Mouse (Mus musculus) adrenal gland, postnatal 10 days (tissue): ENCODE results near the gene Slc46a1. TPM values are rescaled to one million over a fixed set of nuclear protein-coding genes. Genes with fewer than 3 reads are reported as not detected.

Experiments
- DNase-seq: peaks from one replicate; pipeline ENCODE4 v3.0.0; 2021; ENCODE audit warnings: mixed read lengths
- total RNA-seq, 2 experiments: library from RNA; stranded (reverse); gene quantifications; 2 replicates each; pipeline ENCODE4 v1.2.3; 2021

Gene Slc46a1
- total RNA-seq, 2 experiments from 2014 or later: 13.2 to 14.8 TPM

GRCm38 (mm10) chr11:78501529-78501928, 36.0 kb downstream of the Slc46a1 start:
- no peak for DNase-seq

- no peak for DNase-seq
Observed at GRCm38 (mm10) chr11:78502909-78503650, 37.6 kb downstream of the Slc46a1 start, which contains the start of gene Sebox. Gene Sebox (plus strand): TSS chr11:78503447.

GRCm38 (mm10) chr11:78505430-78505829, 39.9 kb downstream of the Slc46a1 start:
- DNase-seq: no peak

- DNase-seq: no peak
Observed at GRCm38 (mm10) chr11:78509148-78509547, 43.7 kb downstream of the Slc46a1 start.

- peak; percentile 94 for DNase-seq
Observed at GRCm38 (mm10) chr11:78512025-78512957, 46.8 kb downstream of the Slc46a1 start, which contains the start of the genes Tmem199 and Poldip2. Gene Tmem199 (minus strand): TSS chr11:78512172. Gene Poldip2 (plus strand): TSS chr11:78512193.

GRCm38 (mm10) chr11:78513106-78513790, 47.8 kb downstream of the Slc46a1 start:
- DNase-seq: no peak

- DNase-seq: no peak
Observed at GRCm38 (mm10) chr11:78515549-78516325, 50.2 kb downstream of the Slc46a1 start.

- DNase-seq: no peak
Observed at GRCm38 (mm10) chr11:78518931-78519330, 53.4 kb downstream of the Slc46a1 start.

Other genes starting within 250 kb of the Slc46a1 start
- 10 to 100 TPM; 67.9 to 68.2 TPM for gene Sdf2, start 220.0 kb upstream of the Slc46a1 start, total RNA-seq
- 10 to 100 TPM; 46.9 to 50.9 TPM for gene Supt6, start 219.7 kb upstream of the Slc46a1 start, total RNA-seq
- gene 2610507B11Rik, start 203.9 kb upstream of the Slc46a1 start, total RNA-seq: 100 to 1,000 TPM; 138 to 184 TPM
- gene BC030499, start 174.9 kb upstream of the Slc46a1 start, total RNA-seq: 1 to 10 TPM in 1 of 2 experiments, under 1 TPM in 1; 0.57 to 2.2 TPM
- gene Spag5, start 164.2 kb upstream of the Slc46a1 start, total RNA-seq: 10 to 100 TPM; 11.2 to 16.1 TPM
- 1 to 10 TPM; 8.3 to 8.6 TPM for gene Aldoc, start 142.7 kb upstream of the Slc46a1 start, total RNA-seq
- 10 to 100 TPM; 40.1 to 40.3 TPM for gene Pigs, start 137.3 kb upstream of the Slc46a1 start, total RNA-seq
- 10 to 100 TPM; 36.1 to 42.5 TPM for gene Unc119, start 122.2 kb upstream of the Slc46a1 start, total RNA-seq
- gene Foxn1, start 79.1 kb upstream of the Slc46a1 start, total RNA-seq: under 1 TPM in 1 of 2 experiments, not detected in 1; 0.09 TPM
- not detected for gene Slc13a2, start 43.5 kb upstream of the Slc46a1 start, total RNA-seq
- gene Sarm1, start 32.1 kb downstream of the Slc46a1 start, total RNA-seq: 1 to 10 TPM; 3.2 to 5.5 TPM
- gene Vtn, start 33.4 kb downstream of the Slc46a1 start, total RNA-seq: 100 to 1,000 TPM; 229 to 546 TPM
- not detected for gene Sebox, start 37.8 kb downstream of the Slc46a1 start, total RNA-seq
- gene Tmem199, start 46.5 kb downstream of the Slc46a1 start, total RNA-seq: 10 to 100 TPM; 21.3 to 25.1 TPM
- gene Poldip2, start 46.5 kb downstream of the Slc46a1 start, total RNA-seq: 100 to 1,000 TPM; 188 to 199 TPM
- 10 to 100 TPM; 52.2 to 55.1 TPM for gene Tnfaip1, start 70.6 kb downstream of the Slc46a1 start, total RNA-seq
- 10 to 100 TPM; 69.1 to 71.5 TPM for gene Ift20, start 70.7 kb downstream of the Slc46a1 start, total RNA-seq
- 10 to 100 TPM; 39.1 to 40.9 TPM for gene Tmem97, start 85.1 kb downstream of the Slc46a1 start, total RNA-seq
- gene Nlk, start 231.7 kb downstream of the Slc46a1 start, total RNA-seq: 10 to 100 TPM; 29.1 to 33.5 TPM